ENCODE assay signal across 8 mouse cellular contexts in the genomic region with DNA sequence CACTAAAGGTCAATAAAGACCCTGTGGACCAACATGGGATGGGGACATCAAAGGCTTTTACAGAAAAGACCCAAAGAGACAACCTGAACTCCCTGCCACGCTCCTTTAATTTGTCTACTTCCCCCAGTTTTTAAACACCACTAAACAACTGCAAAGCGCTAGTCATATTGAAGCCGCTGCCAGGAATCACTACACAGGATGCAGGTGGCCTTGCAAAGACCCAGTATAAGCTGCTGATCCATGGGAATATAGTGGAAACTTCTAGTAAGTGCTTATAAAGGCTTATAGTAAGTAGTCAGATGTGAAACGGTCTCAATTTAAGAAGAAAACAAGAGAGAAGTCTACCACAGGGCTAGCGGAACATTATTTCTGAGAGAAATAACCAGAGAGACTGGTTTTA. TPM values are rescaled to one million over a fixed set of nuclear protein-coding genes. Genes with fewer than 3 reads are reported as not detected.
A peak's percentile ranks its signal among the peaks of the same experiment; 100 is the strongest.
DNase-seq lines count a peak whose midpoint lies in the region; ATAC-seq and TF ChIP-seq lines count a peak whose summit lies in the region.

No protein-coding gene starts in this region.

- no peak for ATAC-seq in forebrain, embryonic 15.5 days (replicated peaks)
- no peak for ATAC-seq in forebrain, embryonic 16.5 days
- ATAC-seq in intestine, embryonic 14.5 days (replicated peaks; ENCODE audit: low FRiP score, low TSS enrichment, low read depth): no peak
- ATAC-seq in intestine, embryonic 16.5 days: no peak
- no peak for ATAC-seq in midbrain, embryonic 11.5 days (ENCODE audit: low FRiP score)
- ATAC-seq in midbrain, embryonic 13.5 days: no peak
- no peak for ATAC-seq in stomach, postnatal 0 days (ENCODE audit: low FRiP score, low TSS enrichment)

- no peak overlapping the region for H3K4me3 ChIP-seq in forebrain, embryonic 15.5 days
- no peak overlapping the region for H3K4me3 ChIP-seq in forebrain, embryonic 16.5 days (replicated peaks; ENCODE audit: low read length)
- no peak overlapping the region; the same call in 1 of the 2 replicates for H3K4me3 ChIP-seq in intestine, embryonic 14.5 days (ENCODE audit: low read depth, low read length)
- no peak overlapping the region for H3K4me3 ChIP-seq in intestine, embryonic 16.5 days (ENCODE audit: low read length)
- no peak overlapping the region for H3K4me3 ChIP-seq in midbrain, embryonic 11.5 days (ENCODE audit: low read depth, low read length)
- no peak overlapping the region for H3K4me3 ChIP-seq in midbrain, embryonic 13.5 days (replicated peaks)
- H3K4me3 ChIP-seq in stomach, postnatal 0 days (ENCODE audit: low read depth, low read length): no peak overlapping the region

- H3K9me3 ChIP-seq in forebrain, embryonic 15.5 days: no peaks in the 10 kb centered on the region
- no peaks in the 10 kb centered on the region for H3K9me3 ChIP-seq in forebrain, embryonic 16.5 days (ENCODE audit: control insufficient read depth, low read length)
- H3K9me3 ChIP-seq in intestine, embryonic 14.5 days (ENCODE audit: control insufficient read depth, low read length): no peaks in the 10 kb centered on the region
- H3K9me3 ChIP-seq in intestine, embryonic 16.5 days (ENCODE audit: control insufficient read depth, low read length): no peaks in the 10 kb centered on the region
- H3K9me3 ChIP-seq in midbrain, embryonic 11.5 days (ENCODE audit: control insufficient read depth, low read length): no peaks in the 10 kb centered on the region
- no peaks in the 10 kb centered on the region for H3K9me3 ChIP-seq in midbrain, embryonic 13.5 days
- no peaks in the 10 kb centered on the region for H3K9me3 ChIP-seq in stomach, postnatal 0 days (ENCODE audit: control insufficient read depth, low read length)

- H3K36me3 ChIP-seq in forebrain, embryonic 15.5 days: no peaks in the 10 kb centered on the region
- H3K36me3 ChIP-seq in forebrain, embryonic 16.5 days (ENCODE audit: control insufficient read depth, insufficient read depth): no peaks in the 10 kb centered on the region
- H3K36me3 ChIP-seq in intestine, embryonic 14.5 days (ENCODE audit: control insufficient read depth, insufficient read depth, low read length): no peaks in the 10 kb centered on the region
- no peaks in the 10 kb centered on the region for H3K36me3 ChIP-seq in intestine, embryonic 16.5 days (ENCODE audit: control insufficient read depth, insufficient read depth, low read length)
- H3K36me3 ChIP-seq in midbrain, embryonic 11.5 days (ENCODE audit: control insufficient read depth, insufficient read depth, low read length): no peaks in the 10 kb centered on the region
- no peaks in the 10 kb centered on the region for H3K36me3 ChIP-seq in midbrain, embryonic 13.5 days
- no peaks in the 10 kb centered on the region for H3K36me3 ChIP-seq in stomach, postnatal 0 days (ENCODE audit: control insufficient read depth, insufficient read depth, low read length)

- H3K27me3 ChIP-seq in forebrain, embryonic 15.5 days: no peaks in the 10 kb centered on the region
- 0 out of 2 replicates have a peak, but pooled peaks cover 2% of the 10 kb centered on the region for H3K27me3 ChIP-seq in forebrain, embryonic 16.5 days (replicated peaks; ENCODE audit: control insufficient read depth, insufficient read depth, low read length)
- no peaks in the 10 kb centered on the region for H3K27me3 ChIP-seq in intestine, embryonic 14.5 days (replicated peaks; ENCODE audit: control insufficient read depth, insufficient read depth, low read length)
- no peaks in the 10 kb centered on the region for H3K27me3 ChIP-seq in intestine, embryonic 16.5 days (replicated peaks; ENCODE audit: control insufficient read depth, insufficient read depth, low read length)
- H3K27me3 ChIP-seq in midbrain, embryonic 11.5 days (ENCODE audit: control insufficient read depth, insufficient read depth, low read length): no peaks in the 10 kb centered on the region
- peaks cover 10% of the 10 kb centered on the region; the same call in 1 of the 2 replicates for H3K27me3 ChIP-seq in midbrain, embryonic 13.5 days
- no peaks in the 10 kb centered on the region for H3K27me3 ChIP-seq in stomach, postnatal 0 days (ENCODE audit: control insufficient read depth, insufficient read depth, low read length)

- no peak overlapping the region for H3K9ac ChIP-seq in forebrain, embryonic 15.5 days (replicated peaks)
- H3K9ac ChIP-seq in forebrain, embryonic 16.5 days (replicated peaks; ENCODE audit: low read depth, low read length): no peak overlapping the region
- no peak overlapping the region for H3K9ac ChIP-seq in intestine, embryonic 14.5 days (ENCODE audit: low read length)
- no peak overlapping the region for H3K9ac ChIP-seq in intestine, embryonic 16.5 days (ENCODE audit: low read depth, low read length)
- no peak overlapping the region for H3K9ac ChIP-seq in midbrain, embryonic 11.5 days (ENCODE audit: low read length)
- no peak overlapping the region for H3K9ac ChIP-seq in midbrain, embryonic 13.5 days (replicated peaks)
- H3K9ac ChIP-seq in stomach, postnatal 0 days (ENCODE audit: low read length): no peak overlapping the region

- H3K4me1 ChIP-seq in forebrain, embryonic 15.5 days: peaks cover 9% of the 10 kb centered on the region
- peaks cover 6% of the 10 kb centered on the region for H3K4me1 ChIP-seq in forebrain, embryonic 16.5 days (replicated peaks; ENCODE audit: control insufficient read depth, insufficient read depth, low read length)
- H3K4me1 ChIP-seq in intestine, embryonic 14.5 days (replicated peaks; ENCODE audit: control insufficient read depth, insufficient read depth, low read length): peaks cover 4% of the 10 kb centered on the region; the same call in 1 of the 2 replicates
- peaks cover 4% of the 10 kb centered on the region; the same call in 1 of the 2 replicates for H3K4me1 ChIP-seq in intestine, embryonic 16.5 days (ENCODE audit: control insufficient read depth, insufficient read depth, low read length)
- peaks cover 4% of the 10 kb centered on the region; the same call in 1 of the 2 replicates for H3K4me1 ChIP-seq in midbrain, embryonic 11.5 days (ENCODE audit: control insufficient read depth, insufficient read depth, low read length)
- peaks cover 10% of the 10 kb centered on the region; the same call in 1 of the 2 replicates for H3K4me1 ChIP-seq in midbrain, embryonic 13.5 days (replicated peaks)
- no peaks in the 10 kb centered on the region for H3K4me1 ChIP-seq in stomach, postnatal 0 days (replicated peaks; ENCODE audit: control insufficient read depth, insufficient read depth)

- TF ChIP-seq CTCF in stomach, postnatal 0 days (IDR thresholded peaks at IDR 0.05; ENCODE audit: low read depth): no peak

- H3K27ac ChIP-seq in forebrain, embryonic 15.5 days (replicated peaks): no peak overlapping the region
- H3K27ac ChIP-seq in forebrain, embryonic 16.5 days (ENCODE audit: low read length): no peak overlapping the region
- no peak overlapping the region for H3K27ac ChIP-seq in intestine, embryonic 14.5 days (ENCODE audit: low read depth)
- H3K27ac ChIP-seq in intestine, embryonic 16.5 days (ENCODE audit: low read length): no peak overlapping the region
- H3K27ac ChIP-seq in midbrain, embryonic 11.5 days (ENCODE audit: low read depth, low read length): no peak overlapping the region
- H3K27ac ChIP-seq in midbrain, embryonic 13.5 days: no peak overlapping the region
- H3K27ac ChIP-seq in stomach, postnatal 0 days (replicated peaks): no peak overlapping the region

- 74% methylated on average over 5 of the region's 5 CpGs for WGBS in forebrain, embryonic 15.5 days
- 74% methylated on average over 5 of the region's 5 CpGs for WGBS in forebrain, embryonic 16.5 days
- 70% methylated on average over 5 of the region's 5 CpGs for WGBS in intestine, embryonic 14.5 days
- 71% methylated on average over 5 of the region's 5 CpGs for WGBS in intestine, embryonic 16.5 days
- 73% methylated on average over 5 of the region's 5 CpGs for WGBS in midbrain, embryonic 11.5 days
- WGBS in midbrain, embryonic 13.5 days: 84% methylated on average over 5 of the region's 5 CpGs
- WGBS in stomach, postnatal 0 days: 67% methylated on average over 5 of the region's 5 CpGs

- peak; percentile 50 for DNase-seq in intestine, embryonic 14.5 days (ENCODE audit: low spot score)
- DNase-seq in midbrain, embryonic 11.5 days (ENCODE audit: low spot score, missing footprints): peak; percentile 84
- no peak for DNase-seq in stomach, postnatal 0 days (ENCODE audit: low spot score)
- no peak for DNase-seq in adrenal gland, postnatal 10 days

- no peak for TF ChIP-seq EP300 in stomach, postnatal 0 days (optimal IDR thresholded peaks at IDR 0.05)

- peak overlapping the region; percentile 94; the same call in 1 of the 2 replicates for H3K4me2 ChIP-seq in forebrain, embryonic 15.5 days (replicated peaks)
- no peak overlapping the region for H3K4me2 ChIP-seq in forebrain, embryonic 16.5 days (ENCODE audit: low read length)
- H3K4me2 ChIP-seq in intestine, embryonic 14.5 days (ENCODE audit: low read length): peak overlapping the region; percentile 91
- no peak overlapping the region for H3K4me2 ChIP-seq in intestine, embryonic 16.5 days (ENCODE audit: low read depth, low read length)
- H3K4me2 ChIP-seq in midbrain, embryonic 11.5 days: no peak overlapping the region
- no peak overlapping the region for H3K4me2 ChIP-seq in midbrain, embryonic 13.5 days (replicated peaks)
- peak overlapping the region; percentile 79; the same call in 1 of the 2 replicates for H3K4me2 ChIP-seq in stomach, postnatal 0 days (replicated peaks; ENCODE audit: low read depth)

RNA-seq across cellular contexts. Expression of a gene that starts 42.9 kb away (rescaled TPM):
- 2.9 and 4.0 TPM in 2 replicates for polyA plus RNA-seq in forebrain, embryonic 15.5 days (2015; fragmentation: Nextera tagmentation; extraction: Ambion mirVana)
- 3.5 and 4.8 TPM in 2 replicates for polyA plus RNA-seq in forebrain, embryonic 16.5 days (2015; fragmentation: Nextera tagmentation; extraction: Ambion mirVana)
- polyA plus RNA-seq in intestine, embryonic 14.5 days (2014; fragmentation: Nextera tagmentation; extraction: Ambion mirVana): 13.0 and 15.3 TPM in 2 replicates
- 9.7 and 10.7 TPM in 2 replicates for polyA plus RNA-seq in intestine, embryonic 16.5 days (2015; fragmentation: Nextera tagmentation; extraction: Ambion mirVana)
- polyA plus RNA-seq in midbrain, embryonic 11.5 days (2014; fragmentation: Nextera tagmentation; extraction: Ambion mirVana): 2.8 and 2.9 TPM in 2 replicates
- 3.0 and 3.9 TPM in 2 replicates for polyA plus RNA-seq in midbrain, embryonic 13.5 days (2015; fragmentation: Nextera tagmentation; extraction: Ambion mirVana)
- polyA plus RNA-seq in stomach, postnatal 0 days (2015; fragmentation: Nextera tagmentation; extraction: Ambion mirVana): 4.9 and 6.1 TPM in 2 replicates
- total RNA-seq in adrenal gland, postnatal 10 days (2021): 10 to 100 TPM; 22.6 to 30.1 TPM

Comparison
In these comparisons a context has a peak if more than half of its experiments do, and no peak if none do; other contexts are left out.
1. H3K4me2 ChIP-seq: peak in forebrain, embryonic 15.5 days (single experiment), intestine, embryonic 14.5 days (single experiment) and stomach, postnatal 0 days (single experiment); none in forebrain, embryonic 16.5 days (single experiment), intestine, embryonic 16.5 days (single experiment), midbrain, embryonic 11.5 days (single experiment) and midbrain, embryonic 13.5 days (single experiment).
2. DNase-seq: peak in intestine, embryonic 14.5 days (single experiment) and midbrain, embryonic 11.5 days (single experiment); none in stomach, postnatal 0 days (single experiment) and adrenal gland, postnatal 10 days (single experiment).